Mouse (Mus musculus): ENCODE results near the gene Eif2b4.
A peak's percentile ranks its signal among the peaks of the same experiment; 100 is the strongest.

Gene Eif2b4

GRCm38 (mm10) chr5:31154152-31154553 lies 39.1 kb downstream of the Eif2b4 start, which contains the start of gene Mpv17:
TSS of gene Mpv17 (minus strand) at chr5:31154251.
- peak; percentile 60 for DNase-seq (ENCODE audit: low read depth, low spot score)

GRCm38 (mm10) chr5:31153516-31154151 lies 39.6 kb downstream of the Eif2b4 start:
- no peak for DNase-seq (ENCODE audit: low read depth, low spot score)

GRCm38 (mm10) chr5:31151746-31152145 lies 41.5 kb downstream of the Eif2b4 start:
- no peak for DNase-seq (ENCODE audit: low read depth, low spot score)

GRCm38 (mm10) chr5:31149781-31150180 lies 43.4 kb downstream of the Eif2b4 start:
- no peak for DNase-seq (ENCODE audit: low read depth, low spot score)

- DNase-seq (ENCODE audit: low read depth, low spot score), result no peak
Observed at GRCm38 (mm10) chr5:31138968-31139425, 54.2 kb downstream of the Eif2b4 start.

- DNase-seq (ENCODE audit: low read depth, low spot score), result no peak
Observed at GRCm38 (mm10) chr5:31138241-31138967, 54.8 kb downstream of the Eif2b4 start, which contains the start of gene Ucn. TSS of gene Ucn (minus strand) at chr5:31138829.

- no peak for DNase-seq (ENCODE audit: low read depth, low spot score)
Observed at GRCm38 (mm10) chr5:31137658-31138057, 55.6 kb downstream of the Eif2b4 start.

Measured in retina, adult 2 months (tissue).